Mouse (Mus musculus): ENCODE results near the gene Cdh16.

- no peak for TF ChIP-seq CTCF (IDR thresholded peaks at IDR 0.05; ENCODE audit: low read depth)
- TF ChIP-seq EP300 (IDR thresholded peaks at IDR 0.05; ENCODE audit: low read depth), result no peak
Measured at GRCm38 (mm10) chr8:104597656-104598055, 26.5 kb downstream of the Cdh16 start.

Measured in liver, postnatal 0 days (tissue).